Mouse (Mus musculus): Measurements from ENCODE around the gene Tomm22.
"Not testable (repeated sequence)": the region's sequence is repeated elsewhere in the genome, so short reads cannot be mapped to it uniquely, and the experiment has no call there.

The Tomm22 gene

GRCm38 (mm10) chr15:79670249-79670971 lies at the start of gene Tomm22:
Gene Tomm22 (plus strand): TSS chr15:79670861.
- DNase-seq (ENCODE audit: low spot score in 2 of 2), result peak; percentile 78 to 84

- DNase-seq (ENCODE audit: low spot score in 2 of 2), result no peak
Observed at GRCm38 (mm10) chr15:79630471-79630870, 40.2 kb upstream of the Tomm22 start.

GRCm38 (mm10) chr15:79641135-79641817 lies 29.4 kb upstream of the Tomm22 start:
- no peak for DNase-seq (ENCODE audit: low spot score in 2 of 2)

- DNase-seq (ENCODE audit: low spot score in 2 of 2), result no peak
Observed at GRCm38 (mm10) chr15:79645483-79645882, 25.2 kb upstream of the Tomm22 start.

- DNase-seq (ENCODE audit: low spot score in 2 of 2), result no peak
Observed at GRCm38 (mm10) chr15:79648130-79648529, 22.5 kb upstream of the Tomm22 start.

- peak in 1 of 2 experiments; percentile 64 for DNase-seq (ENCODE audit: low spot score in 2 of 2)
Observed at GRCm38 (mm10) chr15:79650569-79650968, 20.1 kb upstream of the Tomm22 start.

- DNase-seq (ENCODE audit: low spot score in 2 of 2), result peak in 1 of 2 experiments; percentile 10
Observed at GRCm38 (mm10) chr15:79651481-79651880, 19.2 kb upstream of the Tomm22 start.

GRCm38 (mm10) chr15:79656451-79656850 lies 14.2 kb upstream of the Tomm22 start:
- no peak for DNase-seq (ENCODE audit: low spot score in 2 of 2)

GRCm38 (mm10) chr15:79657837-79658530 lies 12.7 kb upstream of the Tomm22 start:
- DNase-seq (ENCODE audit: low spot score in 2 of 2), result peak; percentile 79 to 84

- peak; percentile 93 for DNase-seq (ENCODE audit: low spot score in 2 of 2)
Observed at GRCm38 (mm10) chr15:79658531-79659375, 11.9 kb upstream of the Tomm22 start, which contains the start of the genes Fam227a and Cby1. Gene Fam227a (minus strand): TSS chr15:79658956. Gene Cby1 (plus strand): TSS chr15:79659199.

GRCm38 (mm10) chr15:79661852-79662251 lies 8.8 kb upstream of the Tomm22 start:
- DNase-seq (ENCODE audit: low spot score in 2 of 2), result peak in 1 of 2 experiments; percentile 47

GRCm38 (mm10) chr15:79664666-79665065 lies 6.0 kb upstream of the Tomm22 start:
- DNase-seq (ENCODE audit: low spot score in 2 of 2), result no peak

- no peak for DNase-seq (ENCODE audit: low spot score in 2 of 2)
Observed at GRCm38 (mm10) chr15:79669195-79669594, 1.5 kb upstream of the Tomm22 start.

- no peak for DNase-seq (ENCODE audit: low spot score in 2 of 2)
Observed at GRCm38 (mm10) chr15:79670972-79671299, 275 bp downstream of the Tomm22 start.

GRCm38 (mm10) chr15:79671828-79672348 lies 1.2 kb downstream of the Tomm22 start:
- not testable (repeated sequence) for DNase-seq (ENCODE audit: low spot score in 2 of 2)

GRCm38 (mm10) chr15:79677936-79678335 lies 7.3 kb downstream of the Tomm22 start:
- DNase-seq (ENCODE audit: low spot score in 2 of 2), result no peak

- no peak for DNase-seq (ENCODE audit: low spot score in 2 of 2)
Observed at GRCm38 (mm10) chr15:79681973-79682372, 11.3 kb downstream of the Tomm22 start.

GRCm38 (mm10) chr15:79683146-79683545 lies 12.5 kb downstream of the Tomm22 start:
- no peak for DNase-seq (ENCODE audit: low spot score in 2 of 2)

- no peak for DNase-seq (ENCODE audit: low spot score in 2 of 2)
Observed at GRCm38 (mm10) chr15:79683707-79684465, 13.2 kb downstream of the Tomm22 start.

GRCm38 (mm10) chr15:79684616-79685015 lies 14.0 kb downstream of the Tomm22 start:
- DNase-seq (ENCODE audit: low spot score in 2 of 2), result no peak

Measured in spleen, postnatal 14 days (tissue).